Mouse (Mus musculus) bone marrow, adult 2 months (tissue): ENCODE measurements around the gene Gm4907.

ENCODE experiments used
- CTCF ChIP-seq: fragments of 200-500 bp; IDR thresholded peaks from 2 replicates; pipeline ENCODE4 v1.5.1; 2011; ENCODE audit warnings: low read length, control low read depth; ENCODE audit not compliant: control insufficient read depth, insufficient read depth
- POLR2A ChIP-seq: fragments of 200-500 bp; IDR thresholded peaks from 2 replicates; pipeline ENCODE4 v1.6.1; 2011; ENCODE audit warnings: low read depth, mild to moderate bottlenecking, control low read depth, low read length, borderline replicate concordance; ENCODE audit not compliant: control insufficient read depth

- TF ChIP-seq POLR2A (no peak), CTCF (no peak)
These were observed 41.4 kb upstream of the Gm4907 start for GRCm38 (mm10) chrX:23840921-23841320.
